Mouse (Mus musculus) heart, adult 11 months (tissue): Measurements from ENCODE around the gene Abhd15.
A peak's percentile ranks its signal among the peaks of the same experiment; 100 is the strongest.

ENCODE experiments used
- DNase-seq: peaks from one replicate; pipeline ENCODE4 v3.0.0; 2022

The Abhd15 gene

GRCm38 (mm10) chr11:77493512-77494343 lies 21.2 kb upstream of the Abhd15 start, which contains the start of gene Git1:
Gene Git1 (plus strand): TSS chr11:77493562.
- peak; percentile 97 for DNase-seq

GRCm38 (mm10) chr11:77494344-77494676 lies 20.6 kb upstream of the Abhd15 start:
- no peak for DNase-seq

GRCm38 (mm10) chr11:77494782-77495181 lies 20.1 kb upstream of the Abhd15 start:
- peak; percentile 90 for DNase-seq

GRCm38 (mm10) chr11:77495507-77495906 lies 19.4 kb upstream of the Abhd15 start:
- peak; percentile 88 for DNase-seq

GRCm38 (mm10) chr11:77497341-77497756 lies 17.6 kb upstream of the Abhd15 start:
- peak; percentile 99 for DNase-seq

GRCm38 (mm10) chr11:77497851-77498250 lies 17.1 kb upstream of the Abhd15 start:
- peak; percentile 98 for DNase-seq

- DNase-seq, result peak; percentile 93
Observed at GRCm38 (mm10) chr11:77498261-77499139, 16.4 kb upstream of the Abhd15 start.

GRCm38 (mm10) chr11:77499354-77499753 lies 15.6 kb upstream of the Abhd15 start:
- peak; percentile 92 for DNase-seq

GRCm38 (mm10) chr11:77500361-77501325 lies 14.3 kb upstream of the Abhd15 start:
- peak; percentile 92 for DNase-seq

GRCm38 (mm10) chr11:77501392-77501791 lies 13.5 kb upstream of the Abhd15 start:
- DNase-seq, result peak; percentile 97

- no peak for DNase-seq
Observed at GRCm38 (mm10) chr11:77501971-77502370, 12.9 kb upstream of the Abhd15 start.

GRCm38 (mm10) chr11:77502481-77502880 lies 12.4 kb upstream of the Abhd15 start:
- peak; percentile 91 for DNase-seq

- peak; percentile 97 for DNase-seq
Observed at GRCm38 (mm10) chr11:77503511-77503910, 11.4 kb upstream of the Abhd15 start.

- DNase-seq, result peak; percentile 90
Observed at GRCm38 (mm10) chr11:77504377-77504776, 10.5 kb upstream of the Abhd15 start.

- peak; percentile 93 for DNase-seq
Observed at GRCm38 (mm10) chr11:77505291-77505980, 9.5 kb upstream of the Abhd15 start.

- DNase-seq, result peak; percentile 92
Observed at GRCm38 (mm10) chr11:77506273-77506672, 8.6 kb upstream of the Abhd15 start.

- peak; percentile 91 for DNase-seq
Observed at GRCm38 (mm10) chr11:77506941-77507340, 8.0 kb upstream of the Abhd15 start.

GRCm38 (mm10) chr11:77507426-77507825 lies 7.5 kb upstream of the Abhd15 start:
- peak; percentile 90 for DNase-seq

- DNase-seq, result peak; percentile 98
Observed at GRCm38 (mm10) chr11:77508068-77509021, 6.6 kb upstream of the Abhd15 start.

- peak; percentile 85 for DNase-seq
Observed at GRCm38 (mm10) chr11:77511336-77511735, 3.6 kb upstream of the Abhd15 start.
